Mouse (Mus musculus) ES-Bruce4 (cell line): ENCODE measurements around the gene Agbl5. TPM values are rescaled to one million over a fixed set of nuclear protein-coding genes. Genes with fewer than 3 reads are reported as not detected.

Experiments
- H3K27ac ChIP-seq: 2 replicates; pipeline ENCODE4 v1.5.1; 2012; ENCODE audit warnings: low read length, inconsistent platforms; ENCODE audit not compliant: insufficient read depth
- H3K27me3 ChIP-seq: 2 replicates; pipeline ENCODE4 v1.6.1; 2012; ENCODE audit warnings: mild to moderate bottlenecking, low read length, inconsistent platforms; ENCODE audit not compliant: control insufficient read depth, poor library complexity, insufficient read depth, severe bottlenecking
- H3K36me3 ChIP-seq: 2 replicates; pipeline ENCODE4 v1.6.1; 2012; ENCODE audit warnings: inconsistent platforms, mild to moderate bottlenecking, low read length, moderate library complexity; ENCODE audit not compliant: control insufficient read depth, poor library complexity, insufficient read depth, severe bottlenecking
- H3K4me1 ChIP-seq: one replicate; pipeline ENCODE4 v1.8.1; 2011; ENCODE audit warnings: low read length; ENCODE audit not compliant: control insufficient read depth, insufficient read depth
- H3K4me3 ChIP-seq: 2 replicates; pipeline ENCODE4 v1.5.1; 2011; ENCODE audit warnings: low read depth, mild to moderate bottlenecking, low read length
- H3K9ac ChIP-seq: 2 replicates; pipeline ENCODE4 v1.6.1; 2012; ENCODE audit warnings: low read depth, mild to moderate bottlenecking, inconsistent platforms; ENCODE audit not compliant: poor library complexity, severe bottlenecking
- H3K9me3 ChIP-seq: replicated peaks from 2 replicates; pipeline ENCODE4 v1.6.1; 2012; ENCODE audit warnings: mild to moderate bottlenecking, low read length, inconsistent platforms; ENCODE audit not compliant: control insufficient read depth, poor library complexity, insufficient read depth, severe bottlenecking
- CTCF ChIP-seq: IDR thresholded peaks from one replicate; pipeline ENCODE4 v1.8.1; 2011; ENCODE audit warnings: low read depth, low read length
- EP300 ChIP-seq: IDR thresholded peaks from 2 replicates; pipeline ENCODE4 v1.6.1; 2011; ENCODE audit warnings: low read depth, low read length; ENCODE audit not compliant: insufficient read depth
- POLR2A ChIP-seq: IDR thresholded peaks from one replicate; pipeline ENCODE4 v1.8.1; 2011; ENCODE audit warnings: low read length; ENCODE audit not compliant: insufficient read depth
- polyA plus RNA-seq: library from polyadenylated mRNA; stranded (reverse); fragments of >200 nt; gene quantifications from 2 replicates; pipeline ENCODE4 v1.2.4, GENCODE M21; 2011; ENCODE audit warnings: low read depth; ENCODE audit not compliant: missing spikeins, insufficient read depth, insufficient read length

The Agbl5 gene
- polyA plus RNA-seq, 1 experiment, result 22.0 TPM

DNA sequence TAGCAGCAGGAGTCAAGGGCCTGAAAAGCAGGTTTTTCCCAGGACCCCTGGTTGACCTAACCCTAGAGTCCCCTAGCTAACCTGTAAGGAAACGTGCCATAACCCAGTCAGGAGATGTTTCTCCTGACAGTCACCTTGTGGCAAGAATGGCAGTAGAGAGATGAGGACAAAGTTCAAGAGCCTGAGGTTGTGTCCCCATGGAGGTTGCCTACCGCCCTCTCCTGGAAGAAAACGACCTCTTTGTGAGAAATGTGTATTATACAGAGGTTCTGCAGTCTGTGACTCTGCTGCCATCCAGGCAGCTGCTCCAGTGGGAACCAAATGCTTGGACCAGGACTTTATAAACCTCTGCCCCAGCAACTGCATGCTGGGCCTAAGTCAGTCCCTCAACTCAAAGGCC, 32.8 kb upstream of the Agbl5 start:
- Histone ChIP-seq H3K27ac (no peak overlapping the region), H3K4me1 (no peaks in the 10 kb centered on the region), H3K4me3 (no peak overlapping the region), H3K27me3 (no peaks in the 10 kb centered on the region), H3K36me3 (no peaks in the 10 kb centered on the region), H3K9me3 (no peaks in the 10 kb centered on the region), H3K9ac (no peak overlapping the region)
- TF ChIP-seq CTCF, result peak; percentile 24
- no peak for TF ChIP-seq POLR2A

DNA sequence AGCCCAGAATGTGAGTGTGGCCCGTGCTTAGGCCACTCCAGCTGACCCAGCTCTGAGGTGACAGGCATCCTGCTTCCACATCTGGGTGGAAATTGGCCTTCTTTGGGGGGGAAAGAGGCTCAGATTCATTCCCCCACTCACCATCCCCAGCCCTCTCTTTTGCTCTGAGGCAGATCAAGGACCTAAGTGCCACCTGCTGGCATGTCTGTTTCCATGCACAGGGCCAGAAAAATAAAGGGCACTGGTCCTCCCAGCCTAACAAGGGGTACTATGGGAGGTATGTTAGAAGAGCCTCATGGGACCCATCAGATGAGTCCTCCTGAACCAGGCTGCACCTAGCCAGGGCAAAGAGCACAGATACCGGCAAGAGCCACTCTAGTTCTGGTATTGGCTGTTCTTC, 32.4 kb upstream of the Agbl5 start:
- Histone ChIP-seq H3K4me3 (no peak overlapping the region), H3K27me3 (no peaks in the 10 kb centered on the region), H3K9ac (no peak overlapping the region), H3K27ac (no peak overlapping the region), H3K9me3 (no peaks in the 10 kb centered on the region), H3K36me3 (no peaks in the 10 kb centered on the region), H3K4me1 (no peaks in the 10 kb centered on the region)
- TF ChIP-seq CTCF (no peak), POLR2A (no peak), EP300 (no peak)

GRCm38 (mm10) chr5:30863852-30864251, 24.6 kb upstream of the Agbl5 start:
- Histone ChIP-seq H3K27me3 (no peaks in the 10 kb centered on the region), H3K27ac (no peak overlapping the region), H3K36me3 (no peaks in the 10 kb centered on the region), H3K4me1 (peaks cover 7% of the 10 kb centered on the region), H3K9me3 (no peaks in the 10 kb centered on the region), H3K4me3 (no peak overlapping the region), H3K9ac (no peak overlapping the region)
- TF ChIP-seq EP300, result no peak
- peak; percentile 17 for TF ChIP-seq CTCF

DNA sequence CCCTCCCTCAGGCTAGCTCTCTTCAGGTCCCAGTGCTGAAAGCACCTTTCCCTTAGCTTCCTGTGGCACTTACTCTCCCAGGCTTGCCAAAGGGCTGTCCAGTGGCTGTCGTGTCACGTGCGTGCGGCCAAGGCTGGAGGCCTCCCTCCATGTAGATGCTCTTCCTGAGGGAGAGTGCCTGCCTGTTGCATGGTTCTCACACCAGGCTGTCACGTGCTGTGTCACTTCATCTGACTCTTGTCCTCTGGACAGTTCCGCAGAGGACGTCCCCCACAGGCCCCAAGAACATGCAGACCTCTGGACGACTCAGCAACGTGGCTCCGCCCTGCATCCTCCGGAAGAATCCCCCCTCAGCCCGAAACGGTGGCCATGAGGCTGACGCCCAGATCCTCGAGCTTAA, 24.2 kb upstream of the Agbl5 start:
- H3K4me3 ChIP-seq, result no peak overlapping the region
- peaks cover 7% of the 10 kb centered on the region for H3K4me1 ChIP-seq
- H3K9me3 ChIP-seq, result no peaks in the 10 kb centered on the region
- H3K27ac ChIP-seq, result no peak overlapping the region
- H3K27me3 ChIP-seq, result no peaks in the 10 kb centered on the region
- no peaks in the 10 kb centered on the region for H3K36me3 ChIP-seq
- no peak overlapping the region for H3K9ac ChIP-seq
- TF ChIP-seq CTCF, result no peak
- TF ChIP-seq POLR2A, result no peak

DNA sequence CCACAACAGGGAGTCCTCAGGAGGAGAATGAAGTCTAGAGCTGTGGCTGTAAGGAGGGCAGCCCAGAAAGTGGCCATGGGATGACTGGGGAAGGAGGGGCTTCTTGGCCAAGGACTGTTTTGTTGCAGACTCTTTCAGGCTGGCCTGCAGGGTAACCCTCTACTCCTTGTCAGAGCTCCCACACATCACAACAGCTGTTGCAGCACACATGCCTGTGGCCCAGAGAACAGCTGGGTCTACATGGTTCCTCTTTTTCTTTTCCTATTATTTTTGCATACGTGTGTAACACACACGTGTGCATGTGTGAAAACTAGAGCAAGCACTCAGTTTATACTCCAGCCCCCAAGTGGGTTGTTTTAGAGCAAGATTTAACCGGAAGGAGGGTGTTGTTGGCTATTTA, 21.6 kb upstream of the Agbl5 start:
- TF ChIP-seq POLR2A (no peak), CTCF (no peak), EP300 (no peak)
- H3K4me1 ChIP-seq, result peaks cover 7% of the 10 kb centered on the region
- H3K36me3 ChIP-seq, result peaks cover 6% of the 10 kb centered on the region
- no peaks in the 10 kb centered on the region for H3K27me3 ChIP-seq
- H3K4me3 ChIP-seq, result no peak overlapping the region
- no peaks in the 10 kb centered on the region for H3K9me3 ChIP-seq
- no peak overlapping the region for H3K27ac ChIP-seq
- no peak overlapping the region for H3K9ac ChIP-seq

DNA sequence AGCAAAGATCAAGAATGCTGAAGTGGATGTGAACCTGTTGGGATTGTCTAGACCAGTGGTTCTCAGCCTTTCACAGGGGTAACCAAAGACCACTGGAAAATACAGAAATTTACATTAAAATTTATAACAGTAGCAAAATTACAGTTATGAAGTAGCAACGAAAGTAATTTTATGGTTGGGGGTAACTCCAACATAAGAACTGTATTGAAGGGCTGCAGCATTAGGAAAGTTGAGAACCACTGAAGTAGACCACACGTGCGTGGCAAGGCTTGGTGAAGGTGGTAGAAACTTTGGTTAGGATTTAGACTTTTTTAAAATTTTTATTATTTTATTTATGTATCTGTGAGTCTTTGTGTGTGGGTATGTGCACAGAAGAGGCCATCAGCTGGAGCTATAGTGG, 20.8 kb upstream of the Agbl5 start, which contains the start of gene Tmem214:
Gene Tmem214 (plus strand): TSS at position 301 of the 400 bp plus-strand sequence.
- H3K9ac ChIP-seq, result peak within 1 kb of the TSS; percentile 32
- no peak within 1 kb of the TSS for H3K4me3 ChIP-seq
- H3K27ac ChIP-seq, result no peak within 1 kb of the TSS

DNA sequence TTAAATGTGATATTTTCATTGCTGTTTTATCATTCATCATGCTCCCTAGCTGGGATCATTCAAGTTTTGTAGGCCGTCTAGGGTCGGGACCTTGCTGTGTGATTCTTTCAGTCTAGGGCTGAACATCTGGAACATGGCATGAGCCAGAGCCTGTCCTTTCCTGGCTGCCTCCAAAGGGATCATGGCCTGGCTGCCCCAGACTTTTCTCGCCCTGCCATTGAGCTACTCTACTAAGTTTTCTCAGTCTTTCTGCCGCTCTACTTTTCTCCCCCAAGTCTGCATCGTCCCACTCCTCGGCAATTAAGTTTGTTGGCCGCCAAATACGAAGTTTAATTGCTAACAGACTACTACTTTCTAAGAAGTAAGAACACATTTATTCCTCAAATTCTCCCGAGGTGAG, 19.5 kb upstream of the Agbl5 start:
- H3K4me1 ChIP-seq, result peaks cover 6% of the 10 kb centered on the region
- 0 out of 2 replicates have a peak overlapping the region, but pooled peaks have one; percentile 7 for H3K27ac ChIP-seq
- no peaks in the 10 kb centered on the region for H3K27me3 ChIP-seq
- peak overlapping the region; percentile 32 for H3K9ac ChIP-seq
- TF ChIP-seq CTCF (no peak), EP300 (no peak), POLR2A (no peak)
- peak overlapping the region; percentile 34 for H3K4me3 ChIP-seq
- H3K9me3 ChIP-seq, result no peaks in the 10 kb centered on the region
- peaks cover 20% of the 10 kb centered on the region for H3K36me3 ChIP-seq

More for the DNA sequence above, 20.8 kb upstream of the Agbl5 start, which contains the start of gene Tmem214:
- Histone ChIP-seq H3K36me3 (peaks cover 14% of the 10 kb centered on the region), H3K27me3 (no peaks in the 10 kb centered on the region), H3K9me3 (no peaks in the 10 kb centered on the region), H3K4me1 (peaks cover 7% of the 10 kb centered on the region)
- no peak for TF ChIP-seq CTCF
- TF ChIP-seq EP300, result no peak
- TF ChIP-seq POLR2A, result no peak
